ENCODE assay signal across 16 mouse cellular contexts in genomic region chr6:6854902-6855745, GRCm38 (mm10). TPM values are rescaled to one million over a fixed set of nuclear protein-coding genes. Genes with fewer than 3 reads are reported as not detected.
A peak's percentile ranks its signal among the peaks of the same experiment; 100 is the strongest.
DNase-seq lines count a peak whose midpoint lies in the region; ATAC-seq lines count a peak whose summit lies in the region.
"Had no signal": no experiment of that assay in that cellular context is flagged by ENCODE, and none has a peak within 500 bp of the region (broad histone marks: within the 10 kb centered on the region; RNA-seq: fewer than 3 reads in every experiment).

No protein-coding gene starts in this region.

- under 1% methylated on average over 25 of the region's 25 CpGs for WGBS in forebrain, embryonic 12.5 days
- under 1% methylated on average over 25 of the region's 25 CpGs for WGBS in midbrain, embryonic 13.5 days

- peak overlapping the region; percentile 57 for H3K9ac ChIP-seq in forebrain, embryonic 12.5 days
- no peak overlapping the region for H3K9ac ChIP-seq in midbrain, embryonic 13.5 days (replicated peaks)
- H3K9ac ChIP-seq: heart, embryonic 13.5 days; kidney, embryonic 15.5 days; liver, embryonic 13.5 days had no signal

- no peaks in the 10 kb centered on the region for H3K9me3 ChIP-seq in forebrain, embryonic 12.5 days
- no peaks in the 10 kb centered on the region for H3K9me3 ChIP-seq in midbrain, embryonic 13.5 days
- H3K9me3 ChIP-seq: heart, embryonic 13.5 days; kidney, embryonic 15.5 days; liver, embryonic 13.5 days had no signal

- H3K27me3 ChIP-seq in forebrain, embryonic 12.5 days: peaks cover 96% of the 10 kb centered on the region
- H3K27me3 ChIP-seq in midbrain, embryonic 13.5 days: peaks cover 99% of the 10 kb centered on the region

- ATAC-seq in forebrain, embryonic 12.5 days (ENCODE audit: low FRiP score): no peak
- no peak for ATAC-seq in midbrain, embryonic 13.5 days
- ATAC-seq in megakaryocyte progenitor cell, adult 5-6 weeks (replicated peaks; ENCODE audit: poor library complexity): no peak

- DNase-seq in heart, adult 11 months: peak; percentile 37
- no peak for DNase-seq in heart, postnatal 10 days
- peak; percentile 76 for DNase-seq in brain, adult 2 months (ENCODE audit: low read depth, low spot score)
- no peak for DNase-seq in heart, postnatal 4 days
- DNase-seq in lung, postnatal 10 days: no peak
- DNase-seq: adrenal gland, postnatal 10 days; cerebellum, postnatal 14 days; liver, embryonic 13.5 days; right cerebral cortex, postnatal 25 days; thymus, adult 18-20 months had no signal

- H3K4me1 ChIP-seq in forebrain, embryonic 12.5 days: peaks cover 6% of the 10 kb centered on the region
- 0 out of 2 replicates have a peak, but pooled peaks cover 4% of the 10 kb centered on the region for H3K4me1 ChIP-seq in midbrain, embryonic 13.5 days (replicated peaks)
- H3K4me1 ChIP-seq: liver, embryonic 13.5 days had no signal

- intact Hi-C loops in heart, postnatal 10 days (cut with DNase I): no loop called here

- no peaks in the 10 kb centered on the region for H3K36me3 ChIP-seq in forebrain, embryonic 12.5 days (replicated peaks)
- H3K36me3 ChIP-seq in midbrain, embryonic 13.5 days: no peaks in the 10 kb centered on the region
- H3K36me3 ChIP-seq: heart, embryonic 13.5 days; kidney, embryonic 15.5 days; liver, embryonic 13.5 days had no signal

- H3K27ac ChIP-seq in forebrain, embryonic 12.5 days: peak overlapping the region; percentile 61
- H3K27ac ChIP-seq in midbrain, embryonic 13.5 days: no peak overlapping the region
- H3K27ac ChIP-seq: heart, embryonic 13.5 days; kidney, embryonic 15.5 days; liver, embryonic 13.5 days had no signal

- H3K4me3 ChIP-seq in forebrain, embryonic 12.5 days (replicated peaks): peak overlapping the region; percentile 35
- H3K4me3 ChIP-seq in midbrain, embryonic 13.5 days (replicated peaks): no peak overlapping the region; the same call in 1 of the 2 replicates
- H3K4me3 ChIP-seq: heart, embryonic 13.5 days; kidney, embryonic 15.5 days; liver, embryonic 13.5 days had no signal

- peak overlapping the region; percentile 50 for H3K4me2 ChIP-seq in forebrain, embryonic 12.5 days
- peak overlapping the region; percentile 34; the same call in 1 of the 2 replicates for H3K4me2 ChIP-seq in midbrain, embryonic 13.5 days (replicated peaks)
- H3K4me2 ChIP-seq: heart, embryonic 13.5 days; kidney, embryonic 15.5 days; liver, embryonic 13.5 days had no signal

RNA-seq across cellular contexts. Expression of gene Dlx6, which starts 8.0 kb away (rescaled TPM):
- under 1 TPM in 1 of 2 experiments, not detected in 1; 0.27 TPM for total RNA-seq in heart, postnatal 10 days (2021)
- 10.1 and 15.7 TPM in 2 replicates for polyA plus RNA-seq in forebrain, embryonic 12.5 days (2016; fragmentation: Nextera tagmentation; extraction: Ambion mirVana)
- 3.1 and 4.4 TPM in 2 replicates for polyA plus RNA-seq in midbrain, embryonic 13.5 days (2015; fragmentation: Nextera tagmentation; extraction: Ambion mirVana)
- not detected in 2 replicates for total RNA-seq in megakaryocyte progenitor cell, adult 5-6 weeks (2015)
- not detected in 2 replicates for total RNA-seq in megakaryocyte progenitor cell, adult 5-6 weeks (2017)
- not detected for total RNA-seq in heart, postnatal 4 days (2021)
- total RNA-seq: gastrocnemius, adult 18-20 months had no signal
- polyA plus RNA-seq: heart, embryonic 13.5 days; kidney, embryonic 15.5 days; liver, embryonic 13.5 days had no signal

RNA-seq across cellular contexts. Expression of gene Dlx5, which starts 26.8 kb away (rescaled TPM):
- under 1 TPM; 0.25 to 0.45 TPM for total RNA-seq in heart, postnatal 10 days (2021)
- polyA plus RNA-seq in forebrain, embryonic 12.5 days (2016; fragmentation: Nextera tagmentation; extraction: Ambion mirVana): 68.0 and 102 TPM in 2 replicates
- 22.4 and 22.9 TPM in 2 replicates for polyA plus RNA-seq in midbrain, embryonic 13.5 days (2015; fragmentation: Nextera tagmentation; extraction: Ambion mirVana)
- total RNA-seq in megakaryocyte progenitor cell, adult 5-6 weeks (2015): not detected in 2 replicates
- not detected in 2 replicates for total RNA-seq in megakaryocyte progenitor cell, adult 5-6 weeks (2017)
- total RNA-seq in heart, postnatal 4 days (2021): under 1 TPM; 0.43 to 0.50 TPM
- total RNA-seq: gastrocnemius, adult 18-20 months had no signal
- polyA plus RNA-seq: liver, embryonic 13.5 days had no signal

Comparison
In these comparisons a context has a peak if more than half of its experiments do, and no peak if none do; other contexts are left out.
1. DNase-seq: peak in heart, adult 11 months (single experiment) and brain, adult 2 months (single experiment); none in heart, postnatal 10 days (0 of 2), heart, postnatal 4 days (single experiment) and lung, postnatal 10 days (single experiment).